Mouse (Mus musculus): Measurements from ENCODE around the gene Slc36a1.

The Slc36a1 gene

DNA sequence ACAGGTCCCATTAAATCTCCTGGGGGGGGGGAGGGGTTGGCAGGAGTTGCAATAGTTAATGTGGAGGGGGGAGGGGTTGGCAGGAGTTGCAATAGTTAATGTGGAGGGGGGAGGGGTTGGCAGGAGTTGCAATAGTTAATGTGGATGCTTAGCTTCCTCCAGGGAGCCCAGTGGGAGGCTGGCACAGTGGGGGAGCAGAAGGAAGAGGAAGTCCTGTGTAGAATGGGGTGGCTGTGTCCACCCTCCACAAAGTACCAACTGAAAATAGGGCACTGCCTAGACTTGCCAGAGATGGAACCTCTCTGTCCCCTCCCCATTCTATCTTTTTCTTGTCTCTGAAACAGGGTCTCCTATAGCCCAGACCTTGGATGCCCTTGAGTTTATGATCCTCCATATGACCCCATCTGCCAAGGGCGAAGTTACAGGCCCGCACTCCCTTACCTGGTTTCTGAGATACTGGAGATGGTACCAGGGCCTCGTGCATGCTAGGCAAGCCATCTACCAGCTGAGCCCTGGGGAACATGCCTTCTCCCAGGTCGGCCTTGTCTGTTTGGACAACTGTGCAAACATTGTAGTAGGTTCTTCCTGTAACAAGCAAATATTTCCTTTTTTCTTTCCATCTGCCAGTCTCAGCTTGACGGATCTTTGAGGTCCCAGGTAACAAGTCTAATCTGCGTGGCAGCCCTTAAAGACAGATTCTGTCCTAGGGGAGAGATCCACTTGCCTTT lies 5.6 kb downstream of the Slc36a1 start:
- DNase-seq: peak; percentile 94

DNA sequence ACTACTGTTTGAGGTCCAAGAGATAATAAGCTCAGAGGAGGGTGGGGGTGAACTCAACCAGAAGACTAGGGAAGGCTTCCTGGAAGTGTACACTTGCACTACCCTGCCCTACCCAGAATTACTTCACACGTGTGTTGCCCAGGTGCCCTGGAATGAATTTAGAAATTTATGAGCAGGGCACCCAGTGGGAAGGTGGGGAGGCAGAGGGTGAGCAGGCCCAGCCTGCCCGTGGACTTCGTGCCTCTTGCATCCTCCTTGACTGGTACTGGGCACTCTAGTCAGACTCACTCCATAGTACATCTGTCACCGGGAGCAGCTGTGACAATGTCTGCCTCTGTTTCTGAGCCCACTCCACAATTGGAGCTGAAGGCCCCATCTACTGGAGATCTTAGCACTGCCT lies 9.4 kb downstream of the Slc36a1 start:
- no peak for DNase-seq

DNA sequence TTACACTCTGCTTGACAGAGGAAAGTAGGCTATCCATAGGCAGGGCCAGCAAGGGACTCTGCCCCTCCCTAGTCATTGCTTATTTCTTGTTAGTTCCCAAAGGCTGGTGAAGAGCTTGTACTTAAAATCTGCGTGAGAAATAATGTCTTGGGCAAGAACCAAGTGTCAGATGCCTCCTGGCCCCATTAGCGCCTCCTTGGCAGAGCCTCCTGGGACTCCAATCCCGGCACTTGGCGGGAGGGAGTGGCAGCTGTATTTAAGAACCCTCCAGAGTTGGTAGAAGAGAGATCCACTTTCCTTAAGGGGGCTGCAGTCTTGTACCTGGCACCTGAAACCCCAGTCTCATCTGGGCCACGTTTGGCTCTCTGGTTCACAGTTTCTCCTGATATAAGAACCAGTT lies 10.0 kb downstream of the Slc36a1 start:
- no peak for DNase-seq

DNA sequence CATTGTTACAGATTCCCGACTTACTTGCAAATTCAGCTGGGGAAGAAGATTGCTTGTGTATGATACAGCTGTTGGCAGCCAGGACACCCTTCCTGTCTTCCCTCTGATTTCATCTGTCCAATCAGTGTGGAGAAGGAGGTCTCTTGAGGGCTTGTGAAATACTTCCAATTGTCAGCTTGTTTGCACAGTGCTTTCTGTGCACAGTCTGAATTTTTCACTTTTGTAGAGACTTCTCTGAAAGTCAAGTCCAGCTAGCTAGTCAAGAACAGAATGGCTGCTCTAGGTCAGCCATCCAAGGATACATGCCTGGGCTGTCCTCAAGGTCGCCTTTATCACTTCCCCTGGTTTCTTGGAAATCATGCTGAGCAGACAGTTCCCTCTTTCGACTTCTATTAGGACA lies 10.8 kb downstream of the Slc36a1 start:
- peak; percentile 94 for DNase-seq

DNA sequence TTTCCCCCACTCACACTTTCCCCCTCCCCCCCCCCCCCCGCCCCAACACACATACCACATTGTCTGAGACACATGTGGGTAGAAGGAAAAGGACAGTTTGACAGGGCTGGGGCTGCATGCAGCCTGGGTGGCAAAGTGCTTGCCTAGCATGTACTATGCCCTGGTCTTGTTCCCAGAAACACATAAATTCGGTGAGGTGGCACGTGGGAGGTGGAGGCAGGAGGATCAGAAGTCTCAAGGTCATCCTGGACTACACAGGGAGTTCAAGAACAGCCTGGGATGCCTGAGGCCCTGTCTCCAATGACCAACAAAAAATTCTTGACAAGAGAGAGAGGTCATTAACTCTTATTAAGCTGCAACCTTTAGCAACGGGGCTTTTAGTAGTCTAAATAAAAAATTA lies 11.9 kb downstream of the Slc36a1 start:
- DNase-seq: no peak

DNA sequence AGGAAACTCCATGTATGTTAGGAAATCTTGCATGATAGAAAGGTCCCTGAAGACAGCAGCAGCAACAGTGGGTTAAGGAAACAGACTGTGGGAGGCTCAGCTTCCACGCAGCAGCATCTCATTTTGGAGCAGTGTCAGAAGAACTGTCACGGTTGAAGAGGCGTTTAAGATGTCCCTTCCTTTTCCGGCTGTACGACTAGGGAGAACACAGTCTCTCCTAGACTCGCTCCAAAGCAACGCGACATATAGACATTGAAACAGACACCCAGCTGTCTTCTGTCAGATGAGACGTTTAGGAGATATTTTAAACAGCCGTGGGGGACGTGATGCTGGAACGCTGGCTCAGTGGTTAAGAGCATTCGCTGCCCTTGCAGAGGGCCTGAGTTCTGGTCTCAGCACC lies 12.7 kb downstream of the Slc36a1 start:
- DNase-seq: no peak

DNA sequence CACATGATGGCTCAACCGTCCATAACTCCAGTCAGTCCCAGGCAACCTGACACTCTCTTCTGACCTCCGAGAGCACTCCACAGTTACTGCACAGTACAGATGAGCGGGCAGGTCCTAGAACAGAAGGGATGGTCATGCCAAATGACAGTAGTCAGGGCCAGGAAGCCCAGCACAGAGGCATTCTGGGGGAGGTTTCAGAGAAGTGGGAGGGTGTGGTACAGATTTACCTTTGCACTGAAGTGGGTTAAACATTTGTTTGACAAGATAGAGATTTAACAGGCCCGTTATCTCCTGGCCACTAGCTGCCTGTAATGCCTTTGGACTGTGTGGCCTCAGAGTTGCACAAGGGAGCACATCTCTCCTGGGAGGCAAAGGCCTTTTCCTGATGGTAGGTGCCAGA lies 13.3 kb downstream of the Slc36a1 start:
- DNase-seq: no peak

DNA sequence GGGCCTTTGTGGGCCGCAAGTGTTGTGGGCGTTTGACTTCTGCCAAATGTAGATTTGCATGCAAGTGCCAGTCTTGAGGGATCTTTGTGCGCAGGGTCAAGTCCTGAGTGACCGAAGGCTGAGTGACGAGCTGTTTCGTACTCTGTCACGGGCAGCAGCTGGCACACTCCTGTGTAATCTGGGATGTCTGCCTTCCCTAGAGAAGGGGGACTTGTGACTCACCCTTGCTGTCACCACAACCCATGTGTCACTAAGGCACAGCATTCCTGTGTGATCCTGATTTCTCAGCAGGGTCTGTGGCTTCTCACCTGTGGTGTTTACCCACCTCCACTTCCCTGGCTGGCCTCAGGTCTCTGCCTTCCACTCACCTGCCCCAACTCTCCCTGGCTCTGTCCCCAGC lies 13.7 kb downstream of the Slc36a1 start:
- no peak for DNase-seq

DNA sequence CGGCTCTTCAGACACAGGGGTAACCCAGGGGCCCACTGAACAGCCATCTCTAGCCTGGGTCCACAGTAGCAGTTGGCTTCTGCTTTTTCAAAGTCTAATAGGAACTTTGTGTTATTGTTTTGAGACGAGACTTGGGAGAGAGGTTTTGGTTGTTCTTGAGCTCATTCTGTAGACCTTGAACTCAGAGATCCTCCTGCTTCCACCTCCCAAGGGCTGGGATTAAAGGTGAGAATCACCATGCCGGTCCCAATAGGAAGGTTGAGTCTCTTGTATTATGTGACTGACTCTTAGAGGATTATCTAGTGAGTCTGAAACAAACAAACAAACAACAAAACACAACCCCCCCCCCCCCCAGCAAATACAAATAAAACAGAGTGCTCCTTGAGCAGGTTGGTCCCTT lies 14.3 kb downstream of the Slc36a1 start:
- no peak for DNase-seq

DNA sequence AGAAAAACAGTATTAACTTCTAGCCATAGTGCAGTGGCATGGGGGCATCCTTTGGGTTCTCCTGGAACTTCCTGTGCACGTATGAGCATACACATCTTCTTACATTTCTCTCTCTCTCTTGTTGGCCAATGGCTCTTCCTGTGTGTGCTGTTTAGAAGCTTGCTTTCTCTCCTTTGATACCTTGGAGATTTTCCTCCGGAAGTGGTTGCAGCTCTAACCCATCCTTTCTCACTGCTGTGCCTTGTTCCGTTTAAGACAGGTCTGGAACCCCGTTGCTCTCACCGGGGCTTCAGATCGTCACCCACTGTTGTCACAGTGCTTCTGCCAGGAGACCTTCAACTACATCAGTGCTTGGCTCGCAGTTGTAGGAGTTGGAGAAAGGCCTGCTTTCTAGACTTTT lies 17.2 kb downstream of the Slc36a1 start:
- DNase-seq: no peak

DNA sequence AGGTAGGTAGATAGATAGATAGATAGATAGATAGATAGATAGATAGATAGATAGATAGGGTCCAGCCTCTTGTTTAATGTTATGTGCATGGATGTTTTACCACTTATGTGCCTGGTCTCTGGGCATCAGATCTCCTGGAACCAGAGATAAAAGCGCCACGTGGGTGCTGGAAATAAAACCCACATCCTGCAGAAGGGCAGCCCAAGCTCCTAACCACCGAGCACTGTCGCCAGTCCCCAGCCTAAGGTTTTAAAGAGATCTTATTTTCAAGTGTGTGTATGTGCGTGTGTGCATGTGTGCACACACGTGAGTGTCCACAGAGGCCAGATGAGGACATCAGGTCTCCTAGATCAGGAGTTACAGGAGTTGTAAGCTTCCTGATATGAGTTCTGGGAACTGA lies 26.9 kb downstream of the Slc36a1 start:
- DNase-seq: no peak

DNA sequence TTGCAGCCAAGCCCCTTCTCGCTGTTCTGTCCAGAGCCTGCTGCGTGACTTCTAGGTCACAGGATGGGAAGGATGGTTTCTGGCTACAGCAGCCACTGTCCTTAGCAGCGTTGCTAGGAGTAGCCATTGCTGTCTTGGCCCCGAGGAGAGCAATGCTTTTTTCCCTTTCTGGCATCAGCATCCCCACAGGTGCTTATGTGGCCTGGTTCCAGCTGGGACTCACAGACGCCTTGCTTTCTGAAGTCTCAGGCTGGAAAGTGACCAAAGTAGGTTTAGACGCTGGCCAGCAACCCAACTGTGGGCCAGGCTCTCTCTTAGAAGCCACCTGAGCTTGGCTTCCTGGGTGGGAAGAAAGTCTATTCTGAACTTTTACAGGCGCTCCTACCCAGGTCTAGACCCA lies 30.1 kb downstream of the Slc36a1 start:
- DNase-seq: no peak

DNA sequence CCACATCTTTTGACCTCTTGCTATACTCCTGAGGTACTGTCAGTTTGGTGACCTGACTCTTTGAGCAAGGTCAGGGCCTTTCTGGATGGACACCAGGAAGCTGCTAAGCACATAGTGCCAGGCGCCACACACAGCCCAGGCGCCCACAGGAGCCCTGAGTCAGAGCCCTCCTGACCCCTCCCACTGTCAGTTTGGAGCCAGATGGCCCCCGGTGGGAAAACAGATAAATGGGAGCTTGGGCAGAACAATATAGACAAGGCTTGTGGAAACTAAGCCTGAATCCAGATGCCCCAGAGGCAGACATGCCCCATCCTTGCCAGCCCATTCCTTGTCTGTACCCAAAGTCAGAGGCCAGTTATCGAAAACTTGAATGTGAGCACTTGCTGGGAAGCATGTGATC lies 30.6 kb downstream of the Slc36a1 start:
- no peak for DNase-seq

DNA sequence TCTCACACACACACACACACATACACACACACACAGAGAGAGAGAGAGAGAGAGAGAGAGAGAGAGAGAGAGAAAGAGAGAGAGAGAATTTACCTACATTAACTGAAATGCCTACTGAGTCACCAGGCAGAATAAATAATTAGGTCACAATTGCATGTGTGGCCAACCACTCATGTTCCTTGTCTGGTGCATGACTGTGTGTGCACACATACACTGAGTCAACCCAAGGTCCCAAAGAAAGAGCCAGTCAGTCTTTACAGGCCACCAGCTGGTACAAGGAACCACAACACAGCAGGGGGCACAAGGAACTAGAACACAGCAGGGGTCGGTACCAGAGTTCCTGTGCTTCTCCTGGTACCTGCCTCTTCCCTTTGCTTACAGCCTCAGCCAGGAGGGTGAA lies 32.7 kb downstream of the Slc36a1 start:
- DNase-seq: no peak

DNA sequence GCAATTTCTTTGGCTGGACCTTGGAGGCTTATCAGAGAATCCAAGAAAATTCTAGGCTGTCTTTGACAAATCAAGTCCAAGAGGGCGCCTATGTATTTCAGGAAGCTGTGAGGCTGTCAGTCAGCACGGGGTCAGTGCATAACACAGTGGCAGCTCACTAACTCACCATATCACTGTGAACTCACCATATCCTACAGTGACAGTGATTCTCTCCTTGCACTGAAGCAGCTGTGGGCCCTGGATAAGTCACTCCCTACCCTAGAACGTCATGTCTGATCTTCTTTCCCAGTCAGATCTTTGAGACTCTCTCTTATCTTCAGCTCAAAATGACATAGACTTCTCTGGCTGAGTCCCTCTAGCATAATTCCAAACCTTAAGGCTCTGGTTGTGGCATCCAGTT lies 35.3 kb downstream of the Slc36a1 start:
- no peak for DNase-seq

DNA sequence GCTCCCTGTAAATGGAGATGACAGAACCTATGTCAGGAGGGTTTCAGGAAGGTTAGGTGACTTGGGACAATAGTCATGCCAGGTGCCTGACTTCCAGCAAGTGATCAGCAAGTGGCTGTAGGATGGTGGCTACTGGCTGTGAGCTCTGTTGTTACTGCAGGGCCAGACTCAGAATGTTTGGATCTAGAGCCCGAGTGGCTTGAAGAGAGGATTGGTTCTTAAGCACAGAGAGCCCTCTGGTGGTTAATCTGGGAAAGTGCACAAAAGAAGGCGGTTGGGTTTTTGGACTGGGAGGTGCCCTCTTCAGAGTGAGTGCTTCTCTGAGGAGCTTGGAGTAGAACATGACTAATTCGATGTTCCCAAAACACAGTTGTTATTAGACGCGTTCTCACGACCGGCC lies 36.4 kb downstream of the Slc36a1 start:
- DNase-seq: peak; percentile 95

DNA sequence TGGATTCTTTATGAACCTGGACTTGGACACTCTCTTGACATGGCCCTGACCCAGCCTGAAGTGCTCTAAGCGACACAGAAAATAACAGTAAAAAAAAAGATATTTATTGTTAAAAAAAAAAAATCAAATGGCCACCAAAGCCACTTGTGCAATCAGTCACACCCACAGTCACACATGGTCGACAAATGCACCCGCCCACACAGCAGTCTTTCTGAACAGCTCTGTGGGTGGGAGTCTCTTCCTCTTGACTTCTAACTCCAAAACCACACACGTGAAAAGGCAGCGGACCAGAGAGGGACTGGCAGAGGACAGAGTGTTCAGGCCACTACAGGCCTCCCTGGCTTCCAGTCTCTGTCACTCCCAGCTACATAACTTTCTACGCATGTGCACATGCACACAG lies 46.4 kb downstream of the Slc36a1 start:
- no peak for DNase-seq

DNA sequence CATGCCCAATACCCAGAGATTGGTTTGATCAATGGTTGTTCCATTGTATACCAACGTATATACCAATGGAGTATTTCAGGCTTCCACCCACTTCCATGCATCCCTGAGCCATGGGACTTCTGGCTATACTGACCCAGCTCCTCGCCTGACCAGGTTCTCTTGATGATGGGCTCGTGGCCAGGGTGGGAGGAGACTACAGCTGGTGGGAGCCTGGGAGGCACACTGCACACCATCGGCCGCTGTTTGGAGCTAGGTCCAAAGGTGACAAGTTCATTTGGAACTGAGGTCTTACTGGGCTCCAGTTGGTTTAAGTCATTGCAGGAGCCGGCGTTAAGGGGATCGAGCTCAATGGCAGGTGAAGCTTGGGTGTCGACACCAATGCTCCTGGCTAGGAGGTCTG lies 49.2 kb downstream of the Slc36a1 start:
- no peak for DNase-seq

DNA sequence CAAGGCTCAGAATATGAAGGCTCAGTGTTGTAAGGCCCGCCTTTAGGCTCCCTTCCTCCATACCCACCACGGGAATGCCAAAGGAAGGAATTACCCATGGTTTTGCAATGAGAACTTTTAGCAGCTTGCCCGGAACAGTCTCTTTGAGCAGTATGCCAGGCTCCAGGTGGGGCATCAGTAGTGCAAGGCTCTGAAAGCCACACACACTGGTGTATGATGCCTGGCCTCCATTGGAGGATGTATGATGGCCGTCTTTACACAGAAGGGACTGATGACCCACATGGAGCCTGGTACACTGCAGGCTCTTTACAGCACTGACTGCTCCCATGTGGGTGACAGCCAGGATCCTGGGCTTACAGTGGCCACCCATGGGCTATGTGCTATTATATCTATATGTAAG lies 57.0 kb downstream of the Slc36a1 start:
- DNase-seq: no peak

DNA sequence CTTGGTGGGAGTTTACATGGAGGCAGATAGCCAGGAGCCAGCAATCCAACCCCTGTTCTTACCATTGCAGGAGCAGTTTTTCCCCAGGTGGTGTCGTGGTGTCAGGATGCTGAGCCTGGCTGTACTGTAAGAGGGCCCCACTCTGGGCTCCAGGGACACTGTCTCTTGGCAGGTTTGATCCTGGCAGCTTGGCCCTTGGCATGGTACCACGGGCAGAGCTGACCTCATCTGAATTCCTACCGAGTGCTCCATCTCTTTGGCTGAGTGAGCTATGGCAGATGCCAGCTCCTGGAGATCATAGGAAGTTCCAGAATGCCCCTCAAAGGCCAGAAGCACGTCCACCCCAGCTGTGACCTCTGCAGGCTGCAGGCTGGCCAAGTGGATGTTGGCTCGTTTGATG lies 57.9 kb downstream of the Slc36a1 start:
- peak; percentile 96 for DNase-seq

DNA sequence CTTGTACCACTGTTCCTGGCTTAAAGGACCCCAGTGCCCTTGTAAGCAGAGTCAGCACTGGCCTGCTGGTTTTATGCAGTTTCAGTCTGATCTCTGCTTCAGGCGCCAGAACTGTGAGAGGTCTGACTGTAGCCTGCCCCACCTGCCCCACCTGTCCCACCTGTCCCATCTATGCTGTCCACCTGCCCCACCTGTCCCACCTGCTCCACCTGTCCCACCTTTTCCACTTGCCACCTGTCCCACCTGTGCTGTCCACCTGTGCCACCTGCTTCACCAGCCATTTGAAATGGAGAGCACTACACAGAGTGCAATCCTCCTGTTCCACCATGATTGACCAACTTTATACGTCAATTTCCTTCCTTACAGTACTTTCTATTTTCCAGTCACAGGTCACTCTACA lies 60.2 kb downstream of the Slc36a1 start:
- no peak for DNase-seq

DNA sequence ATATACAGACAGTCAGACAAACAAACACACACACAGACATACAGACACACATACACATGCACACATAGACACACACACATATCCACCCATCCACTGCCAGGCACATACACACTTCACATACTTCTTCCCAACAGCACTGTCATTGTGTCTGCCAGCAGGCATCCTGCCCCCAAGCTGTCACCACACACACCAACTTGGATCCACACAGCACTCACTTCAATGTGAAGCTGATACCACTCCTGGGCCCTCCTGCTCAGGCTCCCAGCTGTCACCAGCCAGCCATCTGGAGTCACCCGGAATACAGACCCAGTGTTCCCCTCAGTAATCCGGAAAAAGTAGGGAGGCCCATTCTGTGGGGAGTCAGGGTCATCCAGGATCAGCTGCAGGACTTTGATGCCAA lies 61.5 kb downstream of the Slc36a1 start:
- DNase-seq: peak; percentile 91

DNA sequence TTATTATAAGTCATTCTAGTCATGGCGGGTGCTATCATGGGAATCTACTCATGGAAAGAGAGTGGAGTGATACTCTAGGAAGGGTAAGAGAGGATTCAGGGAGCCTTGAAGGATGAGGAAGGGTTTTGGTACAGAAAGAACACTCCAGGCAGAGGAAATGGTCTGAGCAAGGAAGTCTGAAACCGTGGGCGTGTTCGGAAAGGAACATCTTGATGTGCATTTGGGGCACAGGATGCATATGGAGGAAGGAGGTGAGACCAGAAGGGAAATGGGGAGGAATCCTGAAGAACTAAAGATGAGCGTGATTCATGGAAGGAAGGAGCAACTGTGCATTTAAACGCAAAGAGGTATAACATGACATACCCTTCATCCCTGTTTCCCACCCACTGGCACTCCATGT lies 64.4 kb downstream of the Slc36a1 start:
- DNase-seq: no peak

DNA sequence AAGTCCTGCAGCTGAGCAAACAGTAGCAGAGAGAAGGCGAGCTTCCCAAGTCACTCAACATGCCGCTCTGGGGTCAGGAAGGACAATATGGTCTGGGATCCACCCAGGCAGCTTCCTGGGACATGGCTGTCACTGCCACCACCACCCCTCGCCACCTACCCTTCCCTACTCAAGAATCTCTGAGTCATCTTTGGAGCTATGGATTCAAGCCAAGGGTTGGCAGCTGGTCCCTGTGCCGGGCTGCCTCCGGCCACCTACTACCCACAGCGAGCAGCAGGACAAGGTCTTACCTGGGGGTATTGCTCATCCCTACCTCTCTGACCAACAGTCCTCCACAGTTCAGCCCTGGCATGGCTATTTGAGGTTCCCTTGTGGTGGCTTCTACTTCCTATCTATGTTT lies 70.6 kb downstream of the Slc36a1 start:
- DNase-seq: no peak

All from heart, adult 11 months (tissue).